Mouse (Mus musculus) heart, postnatal 0 days (tissue): ENCODE measurements around the gene Pqbp1. TPM values are rescaled to one million over a fixed set of nuclear protein-coding genes. Genes with fewer than 3 reads are reported as not detected.
A peak's percentile ranks its signal among the peaks of the same experiment; 100 is the strongest.

Source experiments
- ATAC-seq: fragments of 200-750 bp; cut with Nextera tagmentation; 2 replicates; pipeline ENCODE4 v1.8.0; 2017; ENCODE audit warnings: low read depth, moderate number of reproducible peaks, moderate library complexity; ENCODE audit not compliant: insufficient read depth
- DNase-seq: peaks from one replicate; pipeline ENCODE4 v3.0.0-alpha.2; 2016; ENCODE audit warnings: low spot score
- H3K27ac ChIP-seq: fragments of 300-500 bp; sonication (generic); 2 replicates; pipeline ENCODE4 v1.5.1; 2014; ENCODE audit warnings: low read depth, mild to moderate bottlenecking
- H3K27me3 ChIP-seq: fragments of 300-500 bp; sonication (generic); 2 replicates; pipeline ENCODE4 v1.6.1; 2014; ENCODE audit warnings: low read length, mixed read lengths; ENCODE audit not compliant: control insufficient read depth, insufficient read depth
- H3K36me3 ChIP-seq: fragments of 300-500 bp; sonication (generic); replicated peaks from 2 replicates; pipeline ENCODE4 v1.6.1; 2014; ENCODE audit warnings: low read length, mixed read lengths; ENCODE audit not compliant: control insufficient read depth, insufficient read depth
- H3K4me1 ChIP-seq: fragments of 300-500 bp; sonication (generic); 2 replicates; pipeline ENCODE4 v1.6.1; 2014; ENCODE audit warnings: antibody characterized with exemption; ENCODE audit not compliant: control insufficient read depth, insufficient read depth
- H3K4me2 ChIP-seq: fragments of 300-500 bp; sonication (generic); 2 replicates; pipeline ENCODE4 v1.6.1; 2014; ENCODE audit warnings: low read depth, mild to moderate bottlenecking, low read length, moderate library complexity
- H3K4me3 ChIP-seq: fragments of 300-500 bp; sonication (generic); 2 replicates; pipeline ENCODE4 v1.5.1; 2014; ENCODE audit warnings: low read depth, low read length
- H3K9ac ChIP-seq: fragments of 300-500 bp; sonication (generic); replicated peaks from 2 replicates; pipeline ENCODE4 v1.6.1; 2014; ENCODE audit warnings: low read depth, low read length, mixed read lengths
- H3K9me3 ChIP-seq: fragments of 300-500 bp; sonication (generic); replicated peaks from 2 replicates; pipeline ENCODE4 v1.6.1; 2016; ENCODE audit warnings: low read length; ENCODE audit not compliant: control insufficient read depth
- CTCF ChIP-seq: IDR thresholded peaks from 2 replicates; pipeline ENCODE4 v1.5.1; 2016; ENCODE audit warnings: antibody characterized with exemption, control low read depth, low read depth
- EP300 ChIP-seq: IDR thresholded peaks from 2 replicates; pipeline ENCODE4 v1.6.1; 2016; ENCODE audit warnings: antibody characterized with exemption, low read depth
- WGBS: fragments of 180-500 bp; shearing (Covaris S2); extraction: QIAGEN DNeasy Blood & Tissue Kit; methylation state at CpG from one replicate; pipeline ENCODE4 v1.1.7; 2014; 5-methylcytosine and 5-hydroxymethylcytosine counted together
- polyA plus RNA-seq: library from polyadenylated mRNA; unstranded; fragments of >200 nt; fragmentation: Nextera tagmentation; extraction: Ambion mirVana; gene quantifications from 2 replicates; pipeline ENCODE4 v1.2.1, GENCODE M21; 2015
- total RNA-seq: library from RNA; depleted of rRNA; stranded (reverse); fragments of >200 nt; gene quantifications from 2 replicates; pipeline ENCODE4 v1.2.3, GENCODE M21; 2014; ENCODE audit warnings: low replicate concordance

Pqbp1 gene
- total and polyA plus RNA-seq, 2 experiments from 2014 or later: 55.6 to 63.0 TPM

GRCm38 (mm10) chrX:7904441-7904840 is 5.4 kb upstream of the Pqbp1 start:
- Histone ChIP-seq H3K4me2 (no peak overlapping the region), H3K4me3 (no peak overlapping the region), H3K27ac (no peak overlapping the region), H3K27me3 (no peaks in the 10 kb centered on the region), H3K9me3 (no peaks in the 10 kb centered on the region), H3K4me1 (no peaks in the 10 kb centered on the region), H3K36me3 (peaks cover 13% of the 10 kb centered on the region; the same call in 1 of the 2 replicates), H3K9ac (no peak overlapping the region)
- TF ChIP-seq EP300: no peak
- no peak for TF ChIP-seq CTCF
- DNase-seq (no peak), ATAC-seq (no peak)
- WGBS: 74% methylated on average over 5 of the region's 5 CpGs

- Histone ChIP-seq H3K9me3 (no peaks in the 10 kb centered on the region), H3K36me3 (peaks cover 11% of the 10 kb centered on the region; the same call in 1 of the 2 replicates), H3K27ac (peak overlapping the region; percentile 88), H3K4me1 (no peaks in the 10 kb centered on the region), H3K4me2 (peak overlapping the region; percentile 69), H3K9ac (peak overlapping the region; percentile 55), H3K4me3 (peak overlapping the region; percentile 67), H3K27me3 (no peaks in the 10 kb centered on the region)
- 24% methylated on average over 13 of the region's 13 CpGs for WGBS
- DNase-seq (no peak), ATAC-seq (no peak)
- no peak for TF ChIP-seq EP300
- TF ChIP-seq CTCF: no peak
These were observed 858 bp downstream of the Pqbp1 start for GRCm38 (mm10) chrX:7898211-7898610.

GRCm38 (mm10) chrX:7883841-7884567 is 15.1 kb downstream of the Pqbp1 start, which contains the start of gene Slc35a2:
Gene Slc35a2 (plus strand): TSS chrX:7884028.
- Histone ChIP-seq H3K4me3 (peak within 1 kb of the TSS; percentile 59), H3K27ac (peak within 1 kb of the TSS; percentile 81), H3K27me3 (no peaks in the 10 kb centered on the region), H3K4me1 (no peaks in the 10 kb centered on the region), H3K9me3 (no peaks in the 10 kb centered on the region), H3K36me3 (no peaks in the 10 kb centered on the region), H3K4me2 (peak within 1 kb of the TSS; percentile 70), H3K9ac (no peak within 1 kb of the TSS; the same call in 1 of the 2 replicates)
- WGBS: 14% methylated on average over 48 of the region's 49 CpGs
- TF ChIP-seq CTCF (peak; percentile 19; the same call in 1 of the 2 replicates), EP300 (no peak)
- peak; percentile 95 for DNase-seq
- ATAC-seq: peak; percentile 96

GRCm38 (mm10) chrX:7879819-7880218 is 19.2 kb downstream of the Pqbp1 start:
- no peaks in the 10 kb centered on the region for H3K27me3 ChIP-seq
- TF ChIP-seq EP300: no peak
- peak; percentile 52 for TF ChIP-seq CTCF
- 11% methylated on average over 11 of the region's 11 CpGs for WGBS
- H3K4me2 ChIP-seq: peak overlapping the region; percentile 44
- H3K9ac ChIP-seq: no peak overlapping the region
- DNase-seq: peak; percentile 62
- H3K36me3 ChIP-seq: no peaks in the 10 kb centered on the region
- H3K9me3 ChIP-seq: no peaks in the 10 kb centered on the region
- no peak overlapping the region for H3K27ac ChIP-seq
- H3K4me3 ChIP-seq: no peak overlapping the region
- H3K4me1 ChIP-seq: 0 out of 2 replicates have a peak, but pooled peaks cover 5% of the 10 kb centered on the region
- no peak for ATAC-seq

DNA sequence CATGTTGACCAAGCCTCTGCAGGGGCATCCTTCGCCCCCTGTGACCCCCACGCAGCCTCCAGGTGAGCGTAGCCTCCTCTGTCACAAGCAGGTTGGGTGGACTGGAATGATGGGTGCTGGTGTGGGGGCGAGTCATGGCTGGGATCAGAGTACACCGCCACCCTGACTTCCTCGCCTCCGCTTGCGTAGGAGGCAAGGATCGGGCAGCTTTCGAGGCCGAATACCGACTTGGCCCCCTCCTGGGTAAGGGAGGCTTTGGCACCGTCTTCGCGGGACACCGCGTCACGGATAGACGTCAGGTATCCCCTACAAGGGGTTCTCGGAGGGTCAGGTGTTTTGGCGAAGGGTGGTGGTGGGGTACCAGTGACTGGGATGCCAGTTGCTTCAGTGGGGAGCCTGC is 20.6 kb downstream of the Pqbp1 start:
- peak overlapping the region; percentile 33 for H3K9ac ChIP-seq
- H3K4me3 ChIP-seq: peak overlapping the region; percentile 50
- H3K4me1 ChIP-seq: 0 out of 2 replicates have a peak, but pooled peaks cover 5% of the 10 kb centered on the region
- no peaks in the 10 kb centered on the region for H3K9me3 ChIP-seq
- peaks cover 11% of the 10 kb centered on the region; the same call in 1 of the 2 replicates for H3K36me3 ChIP-seq
- DNase-seq: no peak
- 14% methylated on average over 21 of the region's 21 CpGs for WGBS
- peak; percentile 6; the same call in 1 of the 2 replicates for ATAC-seq
- H3K4me2 ChIP-seq: peak overlapping the region; percentile 85
- no peaks in the 10 kb centered on the region for H3K27me3 ChIP-seq
- no peak overlapping the region for H3K27ac ChIP-seq
- TF ChIP-seq CTCF (no peak), EP300 (no peak)
